Mouse (Mus musculus) megakaryocyte, embryonic 14.5 days (primary cell): Measurements from ENCODE around the gene Polr2a. TPM values are rescaled to one million over a fixed set of nuclear protein-coding genes. Genes with fewer than 3 reads are reported as not detected.

ENCODE experiments used
- H3K27me3 ChIP-seq: replicated peaks from 2 replicates; pipeline ENCODE3; 2012; ENCODE audit warnings: inconsistent platforms
- H3K36me3 ChIP-seq: replicated peaks from 2 replicates; pipeline ENCODE3; 2012; ENCODE audit warnings: low read length, inconsistent platforms, mixed read lengths
- H3K4me1 ChIP-seq: 2 replicates; pipeline ENCODE4 v1.6.1; 2012; ENCODE audit warnings: inconsistent platforms
- H3K4me3 ChIP-seq: replicated peaks from 2 replicates; pipeline ENCODE3; 2012; ENCODE audit warnings: moderate library complexity, mild to moderate bottlenecking, inconsistent platforms
- H3K9me3 ChIP-seq: 2 replicates; pipeline ENCODE4 v1.6.1; 2012; ENCODE audit warnings: inconsistent platforms
- FLI1 ChIP-seq: IDR thresholded peaks from 2 replicates; pipeline ENCODE4 v1.6.1; 2012; ENCODE audit warnings: low read length, inconsistent platforms, mixed read lengths
- GATA1 ChIP-seq: IDR thresholded peaks from 3 replicates; pipeline ENCODE4 v1.6.1; 2012; ENCODE audit warnings: mixed read lengths, low read length, inconsistent platforms, borderline replicate concordance
- polyA plus RNA-seq: library from polyadenylated mRNA; stranded (reverse); fragments of >175 nt; gene quantifications from 2 replicates; pipeline ENCODE4 v1.2.3, GENCODE M21; 2012; ENCODE audit warnings: low replicate concordance; ENCODE audit not compliant: insufficient read depth

Polr2a gene
- polyA plus RNA-seq, 1 experiment, result 36.5 TPM

DNA sequence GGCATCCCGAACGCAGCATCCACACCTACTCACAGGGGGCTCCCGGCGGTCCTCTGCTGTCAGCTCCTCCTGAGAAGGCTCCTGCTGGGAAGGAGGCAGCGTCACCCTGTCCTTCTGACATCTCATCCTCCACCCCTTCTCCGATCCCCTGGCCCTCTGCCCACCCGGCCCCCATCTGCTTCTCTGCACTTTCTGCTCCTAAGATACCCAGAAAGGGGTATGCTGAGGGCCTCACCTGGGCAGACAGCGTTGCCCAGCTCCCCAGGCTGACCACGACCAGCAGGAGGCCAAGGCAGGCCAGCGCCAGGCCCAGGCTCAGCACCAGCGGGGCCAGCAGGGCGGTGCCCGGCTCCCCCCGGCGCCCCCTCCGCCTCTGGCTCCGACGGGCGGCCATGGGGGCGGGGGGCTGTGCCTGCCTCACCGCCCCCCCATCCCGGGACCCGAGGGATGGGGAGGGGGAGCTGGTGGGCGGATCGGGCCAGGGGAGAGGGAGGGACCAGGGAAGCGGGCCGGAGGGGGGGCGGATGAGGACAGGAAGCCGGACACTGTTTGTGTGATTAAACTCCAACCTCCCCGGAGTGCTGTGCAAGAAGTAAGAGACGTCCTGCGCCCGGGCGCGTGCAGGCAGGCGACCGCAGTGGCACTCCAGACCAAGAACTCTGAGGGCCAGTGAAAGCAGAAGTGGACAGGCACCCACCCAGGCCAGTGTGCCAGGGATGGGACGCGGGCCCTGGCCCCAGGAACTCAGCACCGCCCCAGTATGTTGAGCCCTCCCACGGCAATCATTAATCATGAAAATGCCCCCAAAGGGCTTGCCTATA lies 62.9 kb downstream of the Polr2a start, which contains the start of the genes Tnfsf12 and Tnfsfm13:
TSS of gene Tnfsf12 (minus strand) at position 489 of the 821 bp plus-strand sequence.
TSS of gene Tnfsfm13 (minus strand) at position 738 of the 821 bp plus-strand sequence.
- H3K27me3 ChIP-seq, result peaks cover 6% of the 10 kb centered on the region
- H3K4me3 ChIP-seq, result peak within 1 kb of the TSS; percentile 87
- TF ChIP-seq FLI1, result no peak
- no peak for TF ChIP-seq GATA1
- H3K4me1 ChIP-seq, result peaks cover 53% of the 10 kb centered on the region
- no peaks in the 10 kb centered on the region for H3K36me3 ChIP-seq
- H3K9me3 ChIP-seq, result peaks cover 5% of the 10 kb centered on the region

DNA sequence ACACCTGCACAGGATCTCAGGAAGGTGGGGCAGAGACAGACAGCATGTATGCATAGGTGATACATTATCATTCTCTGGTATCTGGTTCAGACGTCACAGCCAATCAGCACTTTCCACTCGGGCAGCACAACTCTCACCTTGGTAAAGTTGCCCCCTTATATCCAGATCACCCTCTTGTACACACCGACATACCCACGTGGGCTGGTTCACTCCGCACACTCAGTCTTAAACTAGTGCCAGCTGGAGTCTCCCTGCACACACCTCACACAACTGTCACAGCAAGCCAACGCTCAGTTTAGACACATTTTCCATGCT lies 63.4 kb downstream of the Polr2a start:
- Histone ChIP-seq H3K4me3 (peak overlapping the region; percentile 87), H3K4me1 (peaks cover 55% of the 10 kb centered on the region), H3K27me3 (peaks cover 6% of the 10 kb centered on the region), H3K9me3 (peaks cover 5% of the 10 kb centered on the region), H3K36me3 (no peaks in the 10 kb centered on the region)
- TF ChIP-seq GATA1 (no peak), FLI1 (no peak)

GRCm38 (mm10) chr11:69693421-69693965 lies 64.9 kb downstream of the Polr2a start:
- H3K27me3 ChIP-seq, result peaks cover 6% of the 10 kb centered on the region
- no peak overlapping the region for H3K4me3 ChIP-seq
- no peak for TF ChIP-seq FLI1
- no peak for TF ChIP-seq GATA1
- peaks cover 61% of the 10 kb centered on the region for H3K4me1 ChIP-seq
- no peaks in the 10 kb centered on the region for H3K36me3 ChIP-seq
- peaks cover under 1% of the 10 kb centered on the region for H3K9me3 ChIP-seq

- no peak for TF ChIP-seq FLI1
- TF ChIP-seq GATA1, result no peak
- peaks cover 6% of the 10 kb centered on the region for H3K27me3 ChIP-seq
- H3K9me3 ChIP-seq, result no peaks in the 10 kb centered on the region
- H3K4me1 ChIP-seq, result peaks cover 65% of the 10 kb centered on the region
- no peak overlapping the region for H3K4me3 ChIP-seq
- H3K36me3 ChIP-seq, result no peaks in the 10 kb centered on the region
Observed at GRCm38 (mm10) chr11:69692863-69693262, 65.6 kb downstream of the Polr2a start.

DNA sequence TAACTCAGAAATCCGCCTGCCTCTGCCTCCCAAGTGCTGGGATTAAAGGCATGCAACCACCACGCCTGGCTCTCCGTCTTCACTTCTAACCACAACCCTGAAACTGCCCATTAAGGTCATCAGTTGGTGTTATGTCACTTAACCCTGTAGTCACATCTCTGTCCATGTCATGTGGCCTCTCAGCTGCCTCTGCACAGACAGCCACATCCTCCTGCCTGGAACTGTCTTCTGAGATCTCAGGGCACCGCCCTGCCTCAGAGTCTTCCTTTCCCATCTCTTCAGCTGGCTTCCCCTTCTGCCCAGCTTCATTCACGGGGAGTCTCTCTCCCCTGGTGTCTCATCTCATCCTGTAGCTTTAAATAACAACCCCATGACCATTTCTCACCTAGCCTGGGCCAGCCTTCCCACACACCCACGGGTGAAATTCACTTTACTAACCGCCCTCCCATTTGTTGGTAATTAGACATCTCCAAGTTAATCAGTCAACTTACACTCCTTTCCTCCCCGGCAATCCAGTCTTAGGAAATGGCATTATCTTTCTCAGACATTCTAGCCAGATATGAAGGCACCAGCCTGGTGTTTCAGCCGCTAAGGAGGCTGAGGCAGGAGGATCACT lies 66.1 kb downstream of the Polr2a start:
- Histone ChIP-seq H3K9me3 (no peaks in the 10 kb centered on the region), H3K36me3 (no peaks in the 10 kb centered on the region), H3K27me3 (peaks cover 6% of the 10 kb centered on the region), H3K4me3 (peak overlapping the region; percentile 74), H3K4me1 (peaks cover 65% of the 10 kb centered on the region)
- TF ChIP-seq GATA1, result no peak
- TF ChIP-seq FLI1, result no peak

- Histone ChIP-seq H3K27me3 (peaks cover 7% of the 10 kb centered on the region), H3K4me3 (no peak overlapping the region), H3K36me3 (no peaks in the 10 kb centered on the region), H3K4me1 (peaks cover 72% of the 10 kb centered on the region), H3K9me3 (no peaks in the 10 kb centered on the region)
- TF ChIP-seq GATA1 (no peak), FLI1 (no peak)
Observed at GRCm38 (mm10) chr11:69689891-69690290, 68.5 kb downstream of the Polr2a start.

- H3K4me3 ChIP-seq, result no peak overlapping the region
- H3K9me3 ChIP-seq, result no peaks in the 10 kb centered on the region
- H3K27me3 ChIP-seq, result peaks cover 15% of the 10 kb centered on the region
- TF ChIP-seq GATA1, result no peak
- no peak for TF ChIP-seq FLI1
- no peaks in the 10 kb centered on the region for H3K36me3 ChIP-seq
- peaks cover 73% of the 10 kb centered on the region for H3K4me1 ChIP-seq
Observed at GRCm38 (mm10) chr11:69687061-69687460, 71.4 kb downstream of the Polr2a start.

- peaks cover 15% of the 10 kb centered on the region for H3K27me3 ChIP-seq
- H3K4me1 ChIP-seq, result peaks cover 66% of the 10 kb centered on the region
Observed at GRCm38 (mm10) chr11:69686377-69686776, 72.1 kb downstream of the Polr2a start.

DNA sequence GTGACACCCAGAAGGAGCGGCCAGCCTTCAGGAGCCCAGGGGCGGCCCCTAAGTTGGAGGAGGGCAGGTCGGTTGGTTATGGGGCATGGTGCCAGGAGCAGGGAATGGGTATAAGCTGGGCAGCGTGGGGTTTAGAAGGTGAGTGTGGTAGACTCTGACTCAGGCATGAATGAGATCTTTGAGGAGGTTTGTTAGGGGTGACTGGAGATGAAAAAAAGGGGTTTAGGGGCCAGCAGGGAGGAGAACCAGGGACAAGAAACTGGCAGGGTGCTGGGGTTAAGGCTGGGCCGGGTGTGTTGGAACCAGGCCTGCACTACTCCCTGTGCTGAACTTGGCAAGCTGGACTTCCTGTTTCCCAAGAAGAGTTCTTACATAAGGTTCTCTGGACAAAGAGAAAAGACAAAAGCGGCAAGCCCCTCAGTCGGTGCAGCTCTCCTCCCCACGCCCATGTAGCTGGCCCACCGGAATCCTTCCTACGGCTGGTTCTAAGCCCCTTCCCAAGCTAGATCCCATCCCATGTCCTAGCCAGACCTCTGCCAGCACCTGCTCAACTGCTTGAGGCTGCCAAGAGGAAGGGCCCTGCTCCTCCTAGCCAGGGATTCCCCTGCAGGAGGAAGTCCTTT lies 72.8 kb downstream of the Polr2a start, which contains the start of gene Tnfsf13:
TSS of gene Tnfsf13 (minus strand) at position 259 of the 623 bp plus-strand sequence.
- H3K4me3 ChIP-seq, result no peak within 1 kb of the TSS
- TF ChIP-seq GATA1 (no peak), FLI1 (no peak)
- H3K27me3 ChIP-seq, result peaks cover 15% of the 10 kb centered on the region

More at GRCm38 (mm10) chr11:69686377-69686776, 72.1 kb downstream of the Polr2a start:
- Histone ChIP-seq H3K9me3 (no peaks in the 10 kb centered on the region), H3K4me3 (no peak overlapping the region), H3K36me3 (no peaks in the 10 kb centered on the region)
- TF ChIP-seq GATA1 (no peak), FLI1 (no peak)

GRCm38 (mm10) chr11:69684936-69685335 lies 73.5 kb downstream of the Polr2a start:
- TF ChIP-seq GATA1, result no peak
- no peak for TF ChIP-seq FLI1
- Histone ChIP-seq H3K9me3 (no peaks in the 10 kb centered on the region), H3K27me3 (peaks cover 15% of the 10 kb centered on the region), H3K4me3 (no peak overlapping the region), H3K36me3 (peaks cover 6% of the 10 kb centered on the region), H3K4me1 (peaks cover 65% of the 10 kb centered on the region)

More for the DNA sequence above, 72.8 kb downstream of the Polr2a start, which contains the start of gene Tnfsf13:
- H3K36me3 ChIP-seq, result no peaks in the 10 kb centered on the region
- no peaks in the 10 kb centered on the region for H3K9me3 ChIP-seq
- peaks cover 64% of the 10 kb centered on the region for H3K4me1 ChIP-seq
